Mouse (Mus musculus) limb, embryonic 11.5 days (tissue): ENCODE data around the gene Gtf2ird1. TPM values are rescaled to one million over a fixed set of nuclear protein-coding genes. Genes with fewer than 3 reads are reported as not detected.

ENCODE experiments used
- ATAC-seq: fragments of 200-750 bp; cut with Nextera tagmentation; 2 replicates; pipeline ENCODE4 v1.8.0; 2017; ENCODE audit warnings: low read depth; ENCODE audit not compliant: insufficient number of reproducible peaks, low FRiP score, low TSS enrichment
- DNase-seq: peaks from one replicate; pipeline ENCODE4 v3.0.0-alpha.2; 2015; ENCODE audit warnings: low spot score
- H3K27ac ChIP-seq: fragments of 300-500 bp; sonication (generic); replicated peaks from 2 replicates; pipeline ENCODE4 v1.5.1; 2014; ENCODE audit warnings: low read depth, mild to moderate bottlenecking, low read length
- H3K27me3 ChIP-seq: fragments of 300-500 bp; sonication (generic); 2 replicates; pipeline ENCODE4 v1.6.1; 2014; ENCODE audit warnings: mild to moderate bottlenecking, low read length, mixed read lengths; ENCODE audit not compliant: control insufficient read depth, insufficient read depth
- H3K36me3 ChIP-seq: fragments of 300-500 bp; sonication (generic); 2 replicates; pipeline ENCODE4 v1.6.1; 2014; ENCODE audit warnings: mild to moderate bottlenecking, low read length, moderate library complexity, mixed read lengths; ENCODE audit not compliant: control insufficient read depth, insufficient read depth
- H3K4me1 ChIP-seq: fragments of 300-500 bp; sonication (generic); 2 replicates; pipeline ENCODE4 v1.6.1; 2014; ENCODE audit warnings: low read length, mixed read lengths; ENCODE audit not compliant: control insufficient read depth, insufficient read depth
- H3K4me2 ChIP-seq: fragments of 300-500 bp; sonication (generic); 2 replicates; pipeline ENCODE4 v1.6.1; 2014; ENCODE audit warnings: low read depth, mild to moderate bottlenecking, moderate library complexity; ENCODE audit not compliant: severe bottlenecking
- H3K4me3 ChIP-seq: fragments of 300-500 bp; sonication (generic); 2 replicates; pipeline ENCODE4 v1.5.1; 2014; ENCODE audit warnings: low read depth, low read length
- H3K9ac ChIP-seq: fragments of 300-500 bp; sonication (generic); 2 replicates; pipeline ENCODE4 v1.6.1; 2014; ENCODE audit warnings: mild to moderate bottlenecking, low read length
- H3K9me3 ChIP-seq: fragments of 300-500 bp; sonication (generic); 2 replicates; pipeline ENCODE4 v1.6.1; 2016; ENCODE audit warnings: low read length; ENCODE audit not compliant: control insufficient read depth
- WGBS: fragments of 180-500 bp; shearing (Covaris S2); extraction: QIAGEN DNeasy Blood & Tissue Kit; methylation state at CpG from one replicate; pipeline ENCODE4 v1.1.7; 2014; 5-methylcytosine and 5-hydroxymethylcytosine counted together
- polyA plus RNA-seq: library from polyadenylated mRNA; unstranded; fragments of >200 nt; fragmentation: Nextera tagmentation; extraction: Ambion mirVana; gene quantifications from 2 replicates; pipeline ENCODE4 v1.2.1, GENCODE M21; 2014

The Gtf2ird1 gene
- polyA plus RNA-seq, 1 experiment from 2014 or later: 126 TPM

- Histone ChIP-seq H3K9ac (no peak overlapping the region), H3K27ac (no peak overlapping the region), H3K27me3 (no peaks in the 10 kb centered on the region), H3K36me3 (no peaks in the 10 kb centered on the region), H3K9me3 (no peaks in the 10 kb centered on the region), H3K4me2 (no peak overlapping the region), H3K4me1 (no peaks in the 10 kb centered on the region), H3K4me3 (no peak overlapping the region)
- ATAC-seq: no peak
- no peak for DNase-seq
- 94% methylated on average over 4 of the region's 4 CpGs for WGBS
Observed at GRCm38 (mm10) chr5:134460546-134460945, 4.0 kb upstream of the Gtf2ird1 start.

- no peaks in the 10 kb centered on the region for H3K36me3 ChIP-seq
- DNase-seq (no peak), ATAC-seq (no peak)
- peaks cover 10% of the 10 kb centered on the region for H3K4me1 ChIP-seq
- H3K9ac ChIP-seq: no peak overlapping the region
- H3K4me2 ChIP-seq: no peak overlapping the region
- no peak overlapping the region for H3K27ac ChIP-seq
- 89% methylated on average over 7 of the region's 7 CpGs for WGBS
- no peak overlapping the region for H3K4me3 ChIP-seq
- H3K27me3 ChIP-seq: no peaks in the 10 kb centered on the region
- H3K9me3 ChIP-seq: no peaks in the 10 kb centered on the region
Observed at GRCm38 (mm10) chr5:134459096-134459495, 2.6 kb upstream of the Gtf2ird1 start.

GRCm38 (mm10) chr5:134458416-134458815 lies 1.9 kb upstream of the Gtf2ird1 start:
- H3K27ac ChIP-seq: no peak overlapping the region
- H3K36me3 ChIP-seq: no peaks in the 10 kb centered on the region
- no peak overlapping the region for H3K9ac ChIP-seq
- ATAC-seq: no peak
- 82% methylated on average over 3 of the region's 3 CpGs for WGBS
- H3K27me3 ChIP-seq: no peaks in the 10 kb centered on the region
- H3K4me2 ChIP-seq: no peak overlapping the region
- no peaks in the 10 kb centered on the region for H3K9me3 ChIP-seq
- no peak for DNase-seq
- no peak overlapping the region for H3K4me3 ChIP-seq
- peaks cover 10% of the 10 kb centered on the region for H3K4me1 ChIP-seq

GRCm38 (mm10) chr5:134457371-134457770 lies 855 bp upstream of the Gtf2ird1 start:
- Histone ChIP-seq H3K9me3 (no peaks in the 10 kb centered on the region), H3K36me3 (no peaks in the 10 kb centered on the region), H3K9ac (no peak overlapping the region), H3K4me1 (peaks cover 10% of the 10 kb centered on the region), H3K27ac (no peak overlapping the region), H3K4me3 (no peak overlapping the region), H3K27me3 (no peaks in the 10 kb centered on the region), H3K4me2 (no peak overlapping the region)
- 93% methylated on average over 2 of the region's 2 CpGs for WGBS
- no peak for ATAC-seq
- no peak for DNase-seq

- ATAC-seq (peak; percentile 65; the same call in 1 of the 2 replicates), DNase-seq (peak; percentile 81)
- Histone ChIP-seq H3K36me3 (no peaks in the 10 kb centered on the region), H3K4me2 (peak overlapping the region; percentile 88), H3K9ac (peak overlapping the region; percentile 97), H3K27me3 (no peaks in the 10 kb centered on the region), H3K4me1 (peaks cover 10% of the 10 kb centered on the region), H3K4me3 (peak overlapping the region; percentile 83), H3K27ac (peak overlapping the region; percentile 81), H3K9me3 (no peaks in the 10 kb centered on the region)
- 0% methylated on average over 17 of the region's 17 CpGs for WGBS
Observed at GRCm38 (mm10) chr5:134455914-134456423, 547 bp downstream of the Gtf2ird1 start.

- WGBS: 2% methylated on average over 21 of the region's 21 CpGs
- H3K36me3 ChIP-seq: no peaks in the 10 kb centered on the region
- peaks cover 10% of the 10 kb centered on the region for H3K4me1 ChIP-seq
- ATAC-seq: peak; percentile 60
- H3K9ac ChIP-seq: peak overlapping the region; percentile 97
- H3K27me3 ChIP-seq: no peaks in the 10 kb centered on the region
- H3K27ac ChIP-seq: peak overlapping the region; percentile 81
- DNase-seq: peak; percentile 72
- no peaks in the 10 kb centered on the region for H3K9me3 ChIP-seq
- H3K4me2 ChIP-seq: peak overlapping the region; percentile 88
- H3K4me3 ChIP-seq: peak overlapping the region; percentile 83
Observed at GRCm38 (mm10) chr5:134455186-134455895, 1.2 kb downstream of the Gtf2ird1 start.

GRCm38 (mm10) chr5:134454421-134454820 lies 2.1 kb downstream of the Gtf2ird1 start:
- Histone ChIP-seq H3K4me1 (peaks cover 10% of the 10 kb centered on the region), H3K27me3 (no peaks in the 10 kb centered on the region), H3K9ac (no peak overlapping the region; the same call in 1 of the 2 replicates), H3K4me2 (peak overlapping the region; percentile 88), H3K9me3 (no peaks in the 10 kb centered on the region), H3K4me3 (peak overlapping the region; percentile 83; the same call in 1 of the 2 replicates), H3K27ac (0 out of 2 replicates have a peak overlapping the region, but pooled peaks have one; percentile 10), H3K36me3 (no peaks in the 10 kb centered on the region)
- WGBS: 57% methylated on average over 9 of the region's 9 CpGs
- ATAC-seq: no peak
- no peak for DNase-seq

- ATAC-seq (no peak), DNase-seq (no peak)
- Histone ChIP-seq H3K9ac (no peak overlapping the region), H3K27me3 (no peaks in the 10 kb centered on the region), H3K4me1 (peaks cover 10% of the 10 kb centered on the region), H3K36me3 (no peaks in the 10 kb centered on the region), H3K9me3 (no peaks in the 10 kb centered on the region), H3K27ac (no peak overlapping the region), H3K4me3 (no peak overlapping the region; the same call in 1 of the 2 replicates), H3K4me2 (no peak overlapping the region)
- 53% methylated on average over 1 of the region's 1 CpGs for WGBS
Observed at GRCm38 (mm10) chr5:134453577-134453976, 2.9 kb downstream of the Gtf2ird1 start.
